Mouse (Mus musculus) midbrain, embryonic 14.5 days (tissue): ENCODE data around the gene Tprgl. TPM values are rescaled to one million over a fixed set of nuclear protein-coding genes. Genes with fewer than 3 reads are reported as not detected.

Experiments
- ATAC-seq: fragments of 200-750 bp; cut with Nextera tagmentation; 2 replicates; pipeline ENCODE4 v1.8.0; 2017; ENCODE audit warnings: moderate number of reproducible peaks, moderate library complexity; ENCODE audit not compliant: low FRiP score, low TSS enrichment
- DNase-seq: peaks from one replicate; pipeline ENCODE4 v3.0.0-alpha.2; 2015
- H3K27ac ChIP-seq: fragments of 300-500 bp; sonication (generic); replicated peaks from 2 replicates; pipeline ENCODE4 v1.5.1; 2014; ENCODE audit warnings: mild to moderate bottlenecking, low read depth, low read length, moderate library complexity
- H3K27me3 ChIP-seq: fragments of 300-500 bp; sonication (generic); 2 replicates; pipeline ENCODE4 v1.6.1; 2014; ENCODE audit warnings: low read length, control low read depth, mixed read lengths; ENCODE audit not compliant: control insufficient read depth, insufficient read depth
- H3K36me3 ChIP-seq: fragments of 300-500 bp; sonication (generic); 2 replicates; pipeline ENCODE4 v1.6.1; 2014; ENCODE audit warnings: low read length, control low read depth; ENCODE audit not compliant: control insufficient read depth, insufficient read depth
- H3K4me1 ChIP-seq: fragments of 300-500 bp; sonication (generic); 2 replicates; pipeline ENCODE4 v1.6.1; 2014; ENCODE audit warnings: mild to moderate bottlenecking, antibody characterized with exemption, low read length, control low read depth; ENCODE audit not compliant: control insufficient read depth, insufficient read depth
- H3K4me2 ChIP-seq: fragments of 300-500 bp; sonication (generic); 2 replicates; pipeline ENCODE4 v1.6.1; 2014; ENCODE audit warnings: mild to moderate bottlenecking, low read length, moderate library complexity
- H3K4me3 ChIP-seq: fragments of 300-500 bp; sonication (generic); replicated peaks from 2 replicates; pipeline ENCODE4 v1.5.1; 2014; ENCODE audit warnings: low read depth, low read length
- H3K9ac ChIP-seq: fragments of 300-500 bp; sonication (generic); replicated peaks from 2 replicates; pipeline ENCODE4 v1.6.1; 2014; ENCODE audit warnings: mild to moderate bottlenecking, low read length, moderate library complexity
- H3K9me3 ChIP-seq: fragments of 300-500 bp; sonication (generic); 2 replicates; pipeline ENCODE4 v1.6.1; 2016; ENCODE audit warnings: low read length, control low read depth, mixed read lengths; ENCODE audit not compliant: control insufficient read depth
- WGBS: fragments of 180-500 bp; shearing (Covaris S2); extraction: QIAGEN DNeasy Blood & Tissue Kit; methylation state at CpG from one replicate; pipeline ENCODE4 v1.1.7; 2014; 5-methylcytosine and 5-hydroxymethylcytosine counted together
- polyA plus RNA-seq: library from polyadenylated mRNA; unstranded; fragments of >200 nt; fragmentation: Nextera tagmentation; extraction: Ambion mirVana; gene quantifications from 2 replicates; pipeline ENCODE4 v1.2.1, GENCODE M21; 2014

The Tprgl gene
- polyA plus RNA-seq, result 203 and 208 TPM in 2 replicates

DNA sequence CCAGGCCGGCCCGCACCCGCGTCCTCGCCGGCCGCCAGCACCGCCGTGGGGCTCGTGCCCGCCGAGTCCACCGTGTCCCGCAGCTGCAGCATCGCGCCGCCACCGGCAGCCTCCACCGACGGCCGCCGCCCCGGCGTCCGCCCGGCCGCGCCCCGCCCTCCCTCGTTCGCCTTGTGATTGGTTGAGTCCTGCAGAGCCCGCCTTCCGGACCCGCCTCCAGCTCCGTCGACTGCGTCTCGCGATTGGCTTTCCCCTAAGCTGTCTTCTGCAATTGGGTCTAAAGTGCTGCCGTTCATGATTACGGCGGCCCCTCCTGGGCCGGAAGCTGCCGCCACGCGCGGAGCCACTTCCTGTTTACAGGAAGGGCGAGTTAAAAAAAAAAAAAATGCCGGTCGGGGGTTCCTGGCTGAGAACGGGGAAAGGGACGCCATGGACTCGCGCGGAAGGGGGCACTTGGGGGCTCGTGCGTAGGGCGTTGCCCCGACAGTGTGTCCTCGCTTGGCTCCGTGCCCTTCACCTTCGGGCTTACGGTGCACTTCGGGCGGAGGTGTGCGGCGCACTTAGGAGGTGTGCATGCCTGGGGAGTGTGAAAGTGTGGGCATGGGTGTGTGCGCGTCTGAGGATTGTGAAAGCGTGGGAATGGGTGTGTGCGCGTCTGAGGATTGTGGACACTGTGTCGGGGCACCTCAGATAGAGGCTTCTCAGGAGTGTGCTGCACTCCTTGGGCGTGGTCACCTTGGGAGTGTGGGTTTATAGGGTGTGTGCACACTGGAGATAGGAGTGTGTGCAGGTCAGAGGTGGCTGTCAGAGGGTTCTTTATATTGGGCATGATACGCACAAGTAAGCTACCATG lies at the start of gene Tprgl:
Gene Tprgl (minus strand): TSS at position 129 of the 853 bp plus-strand sequence.
- Histone ChIP-seq H3K4me3 (peak within 1 kb of the TSS; percentile 87), H3K36me3 (peaks cover 31% of the 10 kb centered on the region), H3K4me2 (peak within 1 kb of the TSS; percentile 92), H3K9ac (peak within 1 kb of the TSS; percentile 81), H3K4me1 (peaks cover 17% of the 10 kb centered on the region), H3K9me3 (no peaks in the 10 kb centered on the region), H3K27ac (peak within 1 kb of the TSS; percentile 70), H3K27me3 (no peaks in the 10 kb centered on the region)
- DNase-seq (peak; percentile 98), ATAC-seq (peak; percentile 95)
- WGBS, result under 1% methylated on average over 67 of the region's 75 CpGs

DNA sequence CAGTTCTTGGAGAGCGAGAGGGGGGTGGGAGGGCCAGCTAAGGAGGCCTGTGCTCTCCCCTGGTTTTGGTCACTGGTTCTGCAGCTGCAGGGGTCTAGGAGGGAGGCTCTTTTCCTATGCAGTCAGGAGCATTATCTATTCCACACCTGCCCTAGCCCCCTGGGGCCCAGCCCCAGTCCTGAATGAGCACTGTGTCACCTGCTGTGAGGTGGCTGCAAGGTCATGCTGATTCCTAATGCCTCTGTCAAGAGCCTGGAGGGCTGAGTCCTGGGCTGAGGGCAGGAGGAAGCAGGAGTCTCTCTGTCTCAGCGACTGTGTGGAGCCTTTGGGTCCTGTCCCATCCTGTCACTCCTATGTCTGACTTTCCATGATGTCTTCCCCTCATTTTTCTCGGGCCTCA lies 49.4 kb upstream of the Tprgl start:
- Histone ChIP-seq H3K4me1 (no peaks in the 10 kb centered on the region), H3K9ac (no peak overlapping the region), H3K9me3 (no peaks in the 10 kb centered on the region), H3K27ac (no peak overlapping the region), H3K36me3 (no peaks in the 10 kb centered on the region), H3K27me3 (no peaks in the 10 kb centered on the region), H3K4me2 (no peak overlapping the region), H3K4me3 (no peak overlapping the region)
- no peak for DNase-seq
- WGBS, result 16% methylated on average over 3 of the region's 3 CpGs
- no peak for ATAC-seq

DNA sequence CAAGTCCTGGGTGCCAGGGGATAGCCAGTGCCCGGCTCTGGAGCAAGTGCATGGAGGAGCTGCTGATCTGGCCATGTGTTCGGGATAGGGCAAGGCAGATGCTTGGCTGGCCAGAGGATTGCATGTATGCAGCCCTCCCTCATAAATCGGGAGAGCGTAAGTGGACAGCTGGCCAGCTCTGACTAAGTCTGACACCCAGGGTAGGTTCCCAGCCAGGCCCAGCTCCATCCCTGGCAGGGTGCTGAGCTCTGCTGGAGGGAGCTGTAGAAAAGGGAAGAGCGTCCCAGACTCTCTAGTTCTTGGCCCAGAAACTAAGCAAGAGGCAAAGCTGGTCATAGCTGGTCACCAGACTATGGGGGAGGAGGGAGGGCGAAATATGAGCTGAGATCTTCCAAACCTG lies 48.6 kb upstream of the Tprgl start:
- ATAC-seq (no peak), DNase-seq (no peak)
- no peak overlapping the region for H3K9ac ChIP-seq
- H3K36me3 ChIP-seq, result no peaks in the 10 kb centered on the region
- no peak overlapping the region for H3K4me3 ChIP-seq
- H3K9me3 ChIP-seq, result no peaks in the 10 kb centered on the region
- no peak overlapping the region for H3K4me2 ChIP-seq
- WGBS, result 73% methylated on average over 6 of the region's 6 CpGs
- no peaks in the 10 kb centered on the region for H3K27me3 ChIP-seq
- no peak overlapping the region for H3K27ac ChIP-seq
- no peaks in the 10 kb centered on the region for H3K4me1 ChIP-seq

DNA sequence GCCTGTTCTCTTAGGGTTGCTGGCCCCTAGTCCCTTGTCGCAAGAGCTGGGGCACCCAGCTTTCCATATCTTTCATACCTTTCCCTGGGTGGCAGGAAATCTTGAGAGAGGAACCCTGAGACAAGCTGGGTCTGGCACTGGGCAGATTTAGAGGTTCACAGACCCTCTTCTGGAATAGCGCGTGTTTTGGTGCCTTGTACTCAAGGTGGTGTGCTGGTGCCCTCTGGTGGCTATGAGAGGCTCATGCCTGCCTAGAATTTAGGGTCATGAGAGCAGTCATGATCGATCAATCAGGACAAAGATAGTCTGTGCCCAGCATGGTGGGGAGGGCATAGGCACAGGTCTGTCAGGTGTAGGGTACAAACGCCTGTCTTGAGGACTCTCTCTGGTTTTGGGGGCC lies 46.8 kb upstream of the Tprgl start:
- no peak overlapping the region for H3K9ac ChIP-seq
- H3K4me2 ChIP-seq, result no peak overlapping the region
- H3K36me3 ChIP-seq, result no peaks in the 10 kb centered on the region
- 13% methylated on average over 5 of the region's 5 CpGs for WGBS
- no peaks in the 10 kb centered on the region for H3K9me3 ChIP-seq
- H3K27ac ChIP-seq, result no peak overlapping the region
- H3K4me1 ChIP-seq, result no peaks in the 10 kb centered on the region
- DNase-seq (peak; percentile 92), ATAC-seq (no peak; the same call in 1 of the 2 replicates)
- H3K4me3 ChIP-seq, result no peak overlapping the region
- no peaks in the 10 kb centered on the region for H3K27me3 ChIP-seq

DNA sequence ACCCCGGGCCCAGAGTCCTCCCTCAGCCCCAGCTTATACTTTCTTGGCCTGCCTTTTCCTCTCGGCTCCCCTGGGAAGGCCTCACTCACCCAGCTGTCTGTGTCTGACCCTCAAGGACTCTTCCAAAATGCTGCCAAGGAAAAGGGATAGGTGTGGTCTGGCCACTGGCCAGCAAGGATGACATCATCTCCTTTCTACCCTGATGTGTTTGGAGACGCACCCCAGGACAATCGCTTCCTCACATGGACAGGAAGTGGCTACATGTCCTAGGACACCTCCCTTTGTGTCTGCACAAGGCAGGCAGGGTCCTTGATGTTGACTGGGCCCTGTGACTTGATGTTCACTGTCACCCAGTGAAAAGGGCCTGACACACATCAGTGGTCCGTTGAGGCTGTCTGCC lies 44.9 kb upstream of the Tprgl start:
- H3K27me3 ChIP-seq, result no peaks in the 10 kb centered on the region
- H3K4me2 ChIP-seq, result no peak overlapping the region
- H3K36me3 ChIP-seq, result no peaks in the 10 kb centered on the region
- no peak overlapping the region for H3K9ac ChIP-seq
- no peaks in the 10 kb centered on the region for H3K4me1 ChIP-seq
- DNase-seq, result no peak
- no peak overlapping the region for H3K4me3 ChIP-seq
- ATAC-seq, result no peak
- H3K27ac ChIP-seq, result no peak overlapping the region
- WGBS, result 84% methylated on average over 5 of the region's 5 CpGs
- no peaks in the 10 kb centered on the region for H3K9me3 ChIP-seq

DNA sequence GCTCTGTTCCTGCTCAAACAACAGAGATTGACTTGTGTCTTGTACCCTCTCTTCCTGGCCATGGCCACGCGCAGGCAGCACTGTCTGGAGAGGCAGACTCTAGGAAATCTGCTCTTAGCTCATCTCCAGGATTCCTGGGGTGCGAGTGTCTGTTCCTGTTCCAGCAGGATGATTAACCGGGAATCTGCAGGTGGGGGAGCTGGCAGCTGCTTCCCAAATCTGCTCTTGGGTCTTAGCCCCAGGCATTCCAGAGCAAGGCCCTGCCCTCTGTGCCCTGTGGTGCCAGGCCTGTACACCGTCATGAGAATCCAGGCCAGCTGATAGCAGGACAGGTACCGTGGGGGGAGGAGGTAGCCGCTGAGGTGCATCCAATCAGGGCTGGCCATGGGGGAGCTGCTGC lies 44.1 kb upstream of the Tprgl start:
- WGBS, result 74% methylated on average over 7 of the region's 7 CpGs
- Histone ChIP-seq H3K36me3 (no peaks in the 10 kb centered on the region), H3K9me3 (no peaks in the 10 kb centered on the region), H3K27me3 (no peaks in the 10 kb centered on the region), H3K4me1 (no peaks in the 10 kb centered on the region), H3K9ac (peak overlapping the region; percentile 12; the same call in 1 of the 2 replicates), H3K4me3 (no peak overlapping the region), H3K27ac (no peak overlapping the region), H3K4me2 (no peak overlapping the region)
- ATAC-seq (no peak), DNase-seq (no peak)

DNA sequence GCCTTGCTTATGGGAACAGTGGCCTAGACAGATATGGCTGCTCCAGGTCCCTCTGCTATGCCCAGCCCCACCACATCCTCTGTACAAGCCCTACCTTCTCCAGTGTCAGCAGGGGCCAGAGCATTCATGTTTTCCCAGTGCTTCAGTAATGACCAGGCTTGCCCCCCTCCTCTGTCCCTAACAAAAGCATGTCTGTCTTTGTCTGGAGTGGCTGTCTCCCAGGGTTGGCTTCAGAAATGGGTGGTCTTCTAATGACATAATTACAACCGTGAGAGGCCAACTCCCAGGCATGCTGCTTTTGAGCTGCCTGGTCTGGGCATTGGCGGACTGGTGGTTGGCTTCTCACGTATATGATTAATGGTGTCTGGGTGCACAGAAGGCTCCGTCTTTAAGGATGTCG lies 41.0 kb upstream of the Tprgl start:
- no peaks in the 10 kb centered on the region for H3K27me3 ChIP-seq
- 71% methylated on average over 5 of the region's 5 CpGs for WGBS
- no peak overlapping the region for H3K4me2 ChIP-seq
- H3K27ac ChIP-seq, result no peak overlapping the region
- no peak for ATAC-seq
- no peak overlapping the region for H3K4me3 ChIP-seq
- peaks cover 10% of the 10 kb centered on the region for H3K4me1 ChIP-seq
- no peaks in the 10 kb centered on the region for H3K36me3 ChIP-seq
- DNase-seq, result no peak
- H3K9me3 ChIP-seq, result no peaks in the 10 kb centered on the region
- no peak overlapping the region for H3K9ac ChIP-seq

DNA sequence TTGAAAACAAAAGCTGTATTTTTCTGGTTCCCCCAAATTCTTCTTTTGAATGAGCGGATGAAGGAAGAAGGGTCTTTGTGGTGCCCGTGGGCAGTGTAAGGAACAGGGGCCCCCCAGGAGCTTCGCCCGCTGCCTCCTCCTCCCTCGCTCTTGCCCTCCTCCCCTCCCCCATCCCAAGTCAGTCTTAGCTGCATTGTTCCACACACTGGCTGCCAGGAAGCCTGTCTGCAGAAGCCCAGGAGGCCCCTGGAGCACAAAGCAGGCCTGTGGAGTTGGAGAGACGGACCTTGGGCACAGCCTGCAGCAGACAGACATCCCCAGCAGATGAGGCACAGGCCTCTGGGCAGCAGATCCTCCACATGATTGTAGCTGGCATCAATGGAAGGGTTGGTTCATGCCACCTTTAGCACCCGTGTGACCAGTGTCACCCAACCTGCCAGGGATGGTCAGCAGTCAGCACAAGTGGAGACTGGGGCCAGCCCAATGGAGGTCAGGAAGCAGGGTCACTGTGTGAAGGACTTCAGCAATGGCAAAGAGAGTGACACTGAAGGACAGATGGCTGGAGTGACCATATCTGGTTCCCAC lies 38.0 kb upstream of the Tprgl start:
- ATAC-seq (no peak), DNase-seq (peak; percentile 60)
- no peaks in the 10 kb centered on the region for H3K9me3 ChIP-seq
- 0 out of 2 replicates have a peak overlapping the region, but pooled peaks have one; percentile 2 for H3K4me2 ChIP-seq
- H3K4me3 ChIP-seq, result no peak overlapping the region
- H3K4me1 ChIP-seq, result peaks cover 10% of the 10 kb centered on the region
- peak overlapping the region; percentile 37; the same call in 1 of the 2 replicates for H3K27ac ChIP-seq
- no peaks in the 10 kb centered on the region for H3K36me3 ChIP-seq
- WGBS, result 8% methylated on average over 7 of the region's 7 CpGs
- no peaks in the 10 kb centered on the region for H3K27me3 ChIP-seq
- H3K9ac ChIP-seq, result no peak overlapping the region

DNA sequence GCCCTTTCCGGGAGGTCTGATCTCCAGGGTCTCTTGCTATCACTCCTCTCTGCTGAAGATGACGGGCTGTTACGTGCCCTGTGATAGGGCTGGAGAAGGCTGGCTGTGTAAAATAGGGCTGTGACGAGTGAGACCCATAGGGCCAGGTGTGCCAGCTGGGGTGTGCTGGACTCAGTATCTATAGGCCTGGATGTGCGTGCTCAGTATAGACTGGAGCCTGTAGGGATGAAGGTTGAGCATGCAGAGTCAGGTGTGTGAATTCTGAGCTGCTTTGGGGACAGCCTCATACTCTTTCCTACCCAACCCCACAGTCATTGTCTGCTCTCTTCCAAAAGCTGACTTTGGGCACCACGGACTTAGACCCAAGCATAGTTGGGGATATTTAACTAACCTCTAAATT lies 37.5 kb upstream of the Tprgl start:
- no peak overlapping the region for H3K27ac ChIP-seq
- H3K4me2 ChIP-seq, result no peak overlapping the region
- no peaks in the 10 kb centered on the region for H3K27me3 ChIP-seq
- no peak overlapping the region for H3K4me3 ChIP-seq
- peaks cover 10% of the 10 kb centered on the region for H3K4me1 ChIP-seq
- no peaks in the 10 kb centered on the region for H3K9me3 ChIP-seq
- no peaks in the 10 kb centered on the region for H3K36me3 ChIP-seq
- H3K9ac ChIP-seq, result no peak overlapping the region
- DNase-seq (no peak), ATAC-seq (no peak)
- 50% methylated on average over 6 of the region's 6 CpGs for WGBS
